Mouse (Mus musculus) heart, postnatal 36 days (tissue): Measurements from ENCODE around the gene 1700013G24Rik. TPM values are rescaled to one million over a fixed set of nuclear protein-coding genes. Genes with fewer than 3 reads are reported as not detected.

Source experiments
- DNase-seq, 2 experiments: peaks; one replicate each; pipeline ENCODE4 v3.0.0; 2021 to 2022
- intact Hi-C: fragments of 180-260 bp; cut with DNase I; formaldehyde crosslinking; loops from one replicate; pipeline ENCODE4 v1.15.1; 2025
- total RNA-seq, 2 experiments: library from RNA; stranded (reverse); gene quantifications; 2 replicates each; pipeline ENCODE4 v1.2.3; 2021

Gene 1700013G24Rik
- total RNA-seq, 2 experiments from 2014 or later = not detected

DNA sequence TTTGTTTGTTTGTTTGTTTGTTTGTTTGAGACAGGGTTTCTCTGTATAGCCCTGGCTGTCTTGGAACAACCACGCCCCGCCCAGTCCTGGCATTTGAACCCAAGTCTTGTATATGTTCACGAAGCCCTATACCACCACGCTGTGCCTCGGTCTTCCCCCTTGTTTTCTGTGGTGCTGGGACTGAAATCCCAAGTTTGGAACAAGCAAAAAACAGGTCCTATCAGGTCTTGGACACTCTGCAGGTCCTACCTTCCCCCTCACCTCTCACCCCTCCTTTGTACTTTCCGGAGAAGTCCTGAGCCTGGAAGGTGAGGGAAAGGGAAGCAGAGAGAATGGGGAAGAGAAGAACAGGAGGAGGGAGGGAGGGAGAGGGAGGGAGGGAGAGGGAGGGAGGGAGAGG, 894 bp upstream of the 1700013G24Rik start:
- intact Hi-C loops = no loop called here
- DNase-seq = no peak

DNA sequence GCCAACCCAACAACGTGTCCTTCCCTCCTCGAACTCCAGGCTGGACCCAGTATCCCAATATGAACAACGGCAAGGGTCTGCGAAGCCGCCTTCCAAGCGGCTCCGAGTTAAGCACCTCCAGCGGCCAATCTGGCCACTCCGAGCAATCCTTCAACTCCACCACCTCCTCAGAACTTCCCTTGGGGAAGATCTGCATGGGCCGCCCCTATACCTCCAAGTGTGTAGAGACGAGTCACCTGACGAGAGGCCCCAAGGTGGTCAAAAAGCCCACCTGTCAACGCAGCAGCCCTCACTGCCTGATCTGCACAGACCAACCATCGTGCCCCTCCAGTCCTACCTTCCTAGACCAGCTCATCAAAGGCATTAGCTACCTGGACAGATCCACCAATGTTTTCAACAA, 1.5 kb downstream of the 1700013G24Rik start:
- no peak for DNase-seq
- intact Hi-C loops = no loop called here

DNA sequence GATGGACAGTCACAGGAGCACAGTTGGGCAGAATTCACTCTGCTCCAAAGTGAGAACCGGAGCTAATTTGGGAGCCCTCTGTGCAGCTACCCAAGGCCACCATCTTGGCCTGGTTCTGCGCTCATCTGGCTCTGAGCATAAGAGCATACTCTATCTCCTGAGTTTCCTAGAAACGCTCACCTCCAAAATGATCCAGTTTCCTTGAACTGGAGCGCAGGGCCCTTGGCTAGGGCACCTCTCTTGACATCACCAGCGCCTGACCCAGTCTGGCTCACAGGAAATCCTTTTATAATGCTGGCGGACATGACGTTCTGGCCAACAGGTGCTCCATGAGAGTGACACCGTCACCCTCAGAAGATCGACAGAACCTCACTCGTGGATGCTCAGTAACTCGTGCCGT, 3.5 kb downstream of the 1700013G24Rik start:
- DNase-seq = no peak
- intact Hi-C loops = no loop called here

DNA sequence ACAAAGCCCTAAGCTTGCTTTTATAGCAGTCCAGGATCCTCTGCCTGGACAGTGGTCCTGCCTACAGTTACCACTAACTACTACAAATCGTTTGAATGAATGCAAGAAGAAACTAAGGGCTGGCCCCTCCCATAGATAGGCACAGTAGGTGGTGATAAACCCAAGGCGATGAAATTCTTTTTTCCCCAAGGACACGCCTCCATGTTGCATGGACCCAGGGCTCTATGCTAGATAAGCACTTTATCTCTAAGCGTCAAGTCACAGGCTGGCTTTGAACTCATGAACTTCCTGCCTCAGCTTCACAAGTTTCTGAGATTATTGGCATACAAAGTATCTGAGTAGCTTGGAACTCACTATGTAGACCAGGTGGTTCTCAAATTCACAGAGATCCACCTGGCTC, 4.2 kb downstream of the 1700013G24Rik start:
- intact Hi-C loops = no loop called here
- no peak for DNase-seq

DNA sequence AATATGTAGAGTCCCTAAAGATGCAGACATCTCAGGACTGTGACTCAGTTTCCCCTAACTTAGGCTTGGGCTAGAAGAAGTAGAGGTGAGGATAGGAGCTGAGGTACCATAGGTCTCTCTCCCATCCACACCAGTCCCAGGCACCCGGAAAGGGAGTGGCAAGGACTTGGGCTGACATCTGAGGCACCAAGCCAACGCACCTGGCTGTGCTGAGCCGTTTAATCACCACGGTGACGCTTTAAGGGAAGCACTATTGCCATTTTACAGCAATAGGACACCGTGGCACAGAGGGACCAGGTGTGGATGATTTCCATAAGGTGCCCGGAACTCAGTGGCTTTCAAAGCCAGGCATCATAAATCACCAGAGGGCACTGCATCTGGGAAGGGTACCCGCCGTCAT, 5.2 kb downstream of the 1700013G24Rik start:
- intact Hi-C loops = no loop called here

DNA sequence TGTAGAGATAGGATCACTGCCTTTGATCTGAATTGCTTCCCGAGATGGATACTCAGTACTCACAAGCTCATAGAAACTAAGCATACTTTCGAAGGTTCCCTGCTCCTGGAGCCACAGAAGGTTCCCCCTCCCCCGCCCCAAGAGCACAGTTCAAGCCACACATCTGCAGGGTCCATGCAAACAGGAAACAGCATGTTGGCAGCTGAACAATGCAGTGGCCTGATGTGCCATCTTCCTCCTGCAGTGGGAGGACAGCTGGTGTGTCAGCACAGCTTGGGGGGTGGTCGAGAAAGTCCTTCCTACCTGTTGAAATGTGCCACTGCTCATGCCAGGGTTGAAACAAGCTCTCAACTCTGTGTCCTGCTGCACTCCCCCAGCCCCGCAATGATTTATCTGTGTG, 5.8 kb downstream of the 1700013G24Rik start:
- intact Hi-C loops = no loop called here

More for the DNA sequence above, 5.2 kb downstream of the 1700013G24Rik start:
- DNase-seq = no peak

DNA sequence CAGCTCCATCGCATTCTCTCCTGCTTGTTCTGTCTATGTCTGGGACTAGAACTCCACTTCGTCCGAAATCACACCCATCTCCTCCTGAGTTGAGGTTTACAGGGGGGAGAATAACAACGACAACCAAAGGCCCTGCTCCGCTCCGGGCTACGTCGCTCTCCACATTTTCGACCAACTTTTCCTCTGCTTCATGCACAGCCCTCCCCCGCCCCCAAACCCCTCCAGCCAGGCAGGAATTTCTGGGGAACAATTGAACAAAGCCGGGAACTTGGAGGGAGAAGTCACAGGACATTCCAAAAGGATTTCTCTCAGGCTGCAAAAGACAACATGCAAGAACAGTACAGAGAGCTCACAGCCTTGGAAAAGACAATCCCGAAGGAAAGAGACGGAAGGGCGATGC, 7.6 kb downstream of the 1700013G24Rik start:
- no peak for DNase-seq
- intact Hi-C loops = no loop called here

More for the DNA sequence above, 5.8 kb downstream of the 1700013G24Rik start:
- DNase-seq = no peak

DNA sequence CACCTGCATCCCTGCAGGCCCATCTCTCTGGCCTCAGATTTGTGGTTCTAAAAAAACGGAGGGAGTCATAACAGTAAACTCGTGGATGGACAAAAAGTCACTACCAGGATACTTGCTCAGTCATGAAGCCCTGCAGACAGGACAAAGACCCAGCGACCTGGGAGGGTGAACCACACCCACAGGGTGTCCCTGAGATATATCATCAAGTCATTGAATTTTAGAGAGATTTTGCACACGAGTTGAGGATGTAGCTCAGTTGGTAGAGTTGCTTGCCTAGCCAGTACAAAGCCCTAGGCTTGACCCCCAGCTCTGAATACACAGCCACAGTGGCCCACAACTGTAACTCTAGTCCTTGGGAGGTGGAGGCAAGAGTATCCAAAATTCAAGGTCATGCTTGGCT, 8.1 kb downstream of the 1700013G24Rik start:
- no peak for DNase-seq
- intact Hi-C loops = no loop called here

DNA sequence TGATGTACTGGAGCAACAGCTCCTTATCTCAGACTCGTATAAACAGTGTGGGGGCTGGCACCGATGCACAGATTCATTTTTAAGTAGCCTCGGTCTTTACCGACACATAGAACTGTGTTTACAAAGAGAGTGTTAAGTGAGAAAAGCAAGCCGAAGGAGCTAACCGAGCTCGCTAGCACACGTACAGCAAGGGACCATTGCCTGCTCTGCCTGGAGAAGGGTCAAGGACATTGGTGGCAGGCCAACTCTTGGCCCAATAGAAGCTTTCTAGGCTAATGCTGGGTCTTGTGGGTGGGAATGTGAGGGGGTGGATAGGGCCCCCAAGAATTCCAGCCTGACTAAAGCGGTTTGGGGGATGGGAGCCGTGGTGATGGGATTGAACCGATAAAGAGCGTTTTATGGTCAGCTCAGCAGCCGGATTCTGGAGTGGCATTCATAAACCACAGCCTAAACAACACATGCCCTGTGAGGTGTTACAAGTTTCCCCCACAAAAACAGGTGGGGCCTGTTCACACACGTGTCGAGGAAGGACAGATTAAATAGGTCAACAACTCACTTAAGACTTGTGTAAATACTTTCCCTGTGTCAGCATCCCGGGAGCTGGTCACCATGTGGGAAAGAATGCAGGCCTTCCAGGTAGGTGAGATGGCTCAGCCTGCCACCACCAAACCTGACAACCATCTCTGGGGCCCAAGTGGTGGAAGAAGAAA, 9.1 kb downstream of the 1700013G24Rik start:
- intact Hi-C loops = no loop called here
- no peak for DNase-seq

DNA sequence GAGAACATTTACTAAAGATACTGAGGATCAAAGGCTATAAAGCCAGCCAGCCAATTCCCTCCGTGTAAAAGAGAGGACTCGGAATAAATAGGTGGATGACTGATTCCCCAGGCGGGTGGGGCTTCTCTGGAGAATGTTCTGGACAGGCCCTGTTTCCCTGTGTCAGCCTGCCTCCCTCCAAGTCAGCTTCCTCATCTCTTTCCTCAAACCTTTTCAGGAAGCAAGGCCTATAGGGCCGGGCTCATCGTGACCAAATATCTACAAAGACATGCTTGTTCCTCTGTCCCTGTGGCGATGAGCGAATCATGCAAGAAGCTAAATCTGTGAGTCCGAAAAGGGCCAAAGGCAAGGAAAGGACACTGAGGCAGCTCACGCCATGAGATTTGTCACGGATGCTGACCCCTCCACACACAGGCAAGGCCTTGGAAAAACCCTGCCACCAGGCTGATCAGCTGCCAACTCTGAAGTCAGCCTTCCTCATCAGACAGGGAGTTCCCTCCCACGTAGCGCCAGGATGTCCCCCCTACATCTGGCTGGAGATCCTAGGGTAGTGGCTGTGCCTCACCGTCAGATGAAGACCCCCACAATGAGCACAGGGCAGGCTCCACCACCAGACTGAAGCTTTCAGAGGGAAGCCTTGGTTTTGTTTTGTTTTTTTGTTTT, 12.2 kb downstream of the 1700013G24Rik start:
- peak; percentile 59 to 68 for DNase-seq

DNA sequence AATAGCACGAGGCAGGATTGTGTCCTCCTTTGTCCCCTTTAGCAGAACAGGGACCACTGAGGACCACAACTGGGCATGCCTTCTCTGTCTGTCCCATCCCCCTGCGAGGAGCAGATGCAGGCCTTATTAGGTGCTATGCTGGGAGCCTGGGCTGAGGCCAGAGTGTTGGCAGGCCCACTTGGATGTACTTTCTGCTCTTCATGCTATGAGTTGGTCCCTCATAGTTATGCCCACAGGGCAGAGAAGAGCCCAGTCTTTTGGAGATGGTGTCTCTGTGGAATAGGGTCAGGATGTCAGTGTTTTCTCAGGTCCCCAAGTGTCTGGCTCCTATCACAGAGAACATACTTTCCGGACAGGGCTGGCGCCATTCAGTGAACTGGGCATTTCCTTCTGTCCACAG, 13.9 kb downstream of the 1700013G24Rik start:
- peak in 1 of 2 experiments; percentile 47 for DNase-seq
- intact Hi-C loops = loop anchor here (5.0 kb wide), 1 partner anchor 35 kb away; no protein-coding TSS in a partner anchor

More for the DNA sequence above, 12.2 kb downstream of the 1700013G24Rik start:
- intact Hi-C loops = loop anchor here (2.0 to 5.0 kb wide), 2 partner anchors 20 to 37 kb away; no protein-coding TSS in a partner anchor

DNA sequence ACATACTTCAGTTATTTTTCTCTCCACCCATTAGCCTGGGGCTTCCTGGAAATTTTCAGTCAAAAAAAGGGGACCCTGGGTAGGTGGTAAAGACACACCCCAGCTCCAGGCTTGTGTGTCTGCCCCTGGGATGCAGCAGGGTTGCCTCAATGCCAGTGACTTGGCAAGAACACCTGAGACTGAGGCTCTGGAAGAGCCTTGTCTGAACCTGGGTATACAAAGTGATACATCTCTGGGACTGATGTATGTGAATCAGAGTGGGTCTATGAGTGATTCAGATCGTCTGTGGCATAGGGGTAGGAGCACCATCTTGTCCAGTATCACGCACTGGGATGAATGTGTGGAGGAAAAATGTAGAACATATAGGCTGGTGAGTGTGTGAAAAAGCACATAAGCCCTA, 14.4 kb downstream of the 1700013G24Rik start:
- no peak for DNase-seq
- intact Hi-C loops = loop anchor here (5.0 kb wide), 1 partner anchor 35 kb away; no protein-coding TSS in a partner anchor

DNA sequence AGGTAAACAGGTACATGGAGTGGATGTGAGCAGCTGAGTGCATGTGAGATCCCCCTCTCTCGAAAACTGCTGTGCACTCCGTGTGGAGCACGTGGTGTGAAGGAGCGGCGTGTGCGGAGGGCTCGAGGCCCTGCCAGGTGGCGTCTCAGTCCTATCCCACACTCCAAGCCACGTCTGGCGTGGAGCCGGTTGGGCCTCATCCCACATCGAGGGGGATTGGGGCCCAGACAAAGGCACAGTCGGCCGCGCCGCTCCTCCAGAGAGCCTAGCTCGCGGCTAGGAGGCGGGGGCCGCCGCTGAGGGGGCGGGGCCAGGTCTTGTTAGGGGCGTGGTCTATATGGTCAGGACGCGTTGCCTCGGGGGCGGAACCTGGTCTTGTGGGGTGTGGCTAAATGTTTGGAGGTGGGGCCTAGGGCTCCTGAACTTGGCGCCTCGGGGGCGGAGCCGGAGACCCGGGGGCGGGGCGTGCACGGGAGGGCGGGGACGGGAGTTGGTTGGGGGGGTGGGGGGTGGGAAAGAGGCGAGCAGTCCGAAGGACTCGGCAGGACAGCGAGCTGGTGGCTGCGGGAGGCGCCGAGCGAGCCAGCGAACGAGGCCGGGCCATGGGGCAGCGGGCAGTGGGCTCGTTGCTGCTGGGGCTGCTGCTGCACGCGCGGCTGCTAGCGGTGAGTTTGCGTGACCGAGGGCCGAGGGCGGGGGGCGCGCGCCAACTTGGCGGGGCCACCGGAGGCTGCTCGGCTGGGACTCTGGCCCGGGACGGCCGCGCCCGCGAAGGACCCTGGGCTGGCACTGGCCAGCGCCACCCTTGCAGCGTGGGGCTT, 15.4 kb downstream of the 1700013G24Rik start, which contains the start of gene Hspg2:
Gene Hspg2 (plus strand): TSS at position 510 of the 821 bp plus-strand sequence.
- intact Hi-C loops = loop anchor here (5.0 kb wide), 1 partner anchor 34 kb away; no protein-coding TSS in a partner anchor
- peak; percentile 99 for DNase-seq

DNA sequence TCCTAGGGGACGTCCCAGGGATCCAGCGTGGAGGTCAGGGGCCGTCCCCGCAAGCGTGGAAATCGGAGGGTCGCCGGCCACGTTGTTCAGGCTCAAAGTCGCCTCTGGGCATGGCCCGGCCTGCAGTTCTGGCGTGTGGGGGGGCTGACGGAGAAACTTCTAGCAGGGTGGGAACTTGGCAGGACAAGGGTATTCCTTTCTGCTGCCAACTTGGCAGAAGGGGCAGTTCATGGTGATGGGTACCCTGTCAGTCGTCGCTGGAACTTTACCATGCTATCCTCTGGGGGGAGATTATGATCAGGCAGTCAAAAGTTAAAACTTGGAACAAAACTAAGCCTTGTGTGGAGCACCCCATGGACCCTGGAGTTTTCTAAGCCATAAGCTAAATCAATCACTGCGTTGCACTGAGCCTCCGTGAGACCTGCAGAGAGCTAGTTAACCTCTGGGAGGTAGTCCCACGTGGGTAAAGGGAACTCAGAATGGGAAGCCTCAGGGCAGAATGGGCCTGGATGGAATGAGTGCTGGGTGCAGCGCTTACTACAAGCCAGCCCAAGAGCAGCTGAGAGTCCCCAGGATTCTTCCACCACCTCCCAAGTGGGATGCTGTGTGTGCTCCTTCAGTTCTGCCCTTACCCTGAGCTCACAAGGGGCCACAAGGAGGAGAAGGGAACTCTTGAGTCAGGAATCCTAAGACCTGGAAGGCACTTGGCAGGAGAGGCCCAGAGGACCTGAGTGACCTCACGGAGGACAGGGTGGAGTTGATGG, 16.2 kb downstream of the 1700013G24Rik start:
- intact Hi-C loops = loop anchor here (5.0 kb wide), 1 partner anchor 33 kb away; no protein-coding TSS in a partner anchor
- DNase-seq = peak in 1 of 2 experiments; percentile 49

DNA sequence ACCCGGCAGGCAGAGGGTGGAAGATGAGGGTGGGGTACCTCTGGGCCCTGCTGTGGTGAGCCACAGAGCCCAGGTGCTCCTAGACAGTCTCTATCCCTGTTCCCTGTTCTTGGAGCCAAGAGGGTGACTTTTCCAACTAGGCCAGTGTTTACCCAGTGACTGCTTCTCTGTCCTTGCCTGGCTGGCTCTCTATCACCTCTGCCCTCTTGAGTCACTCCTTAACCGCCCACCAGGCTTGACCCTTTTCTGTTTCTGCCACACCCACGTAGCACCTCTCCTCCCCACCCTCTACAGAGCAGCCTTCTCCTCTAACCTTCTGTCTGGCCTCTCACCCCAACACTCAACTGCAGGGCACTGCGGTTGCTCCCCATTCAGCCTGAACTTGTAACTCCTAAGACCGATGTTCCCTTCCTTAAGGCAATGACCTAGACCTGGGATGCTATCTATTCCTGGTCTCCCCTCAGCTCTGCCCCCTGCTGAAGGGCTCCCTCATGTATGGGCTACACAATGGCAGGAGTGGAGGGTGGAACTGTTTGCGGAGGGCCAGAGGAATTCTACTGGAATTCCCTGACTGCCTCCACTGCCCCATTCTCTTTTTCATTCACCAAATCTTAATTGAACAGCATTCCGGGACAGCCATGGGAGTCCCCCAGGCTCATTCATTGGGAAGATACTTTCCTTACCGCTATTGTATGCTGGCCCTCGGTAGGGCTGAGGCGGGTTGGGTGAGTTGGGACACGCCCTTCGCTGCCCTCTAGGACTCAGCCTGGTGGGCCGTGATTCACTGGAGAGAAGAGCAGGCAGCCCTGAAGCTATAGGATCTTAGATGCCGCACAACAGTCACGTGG, 17.0 kb downstream of the 1700013G24Rik start:
- no peak for DNase-seq
- intact Hi-C loops = loop anchor here (2.0 to 5.0 kb wide), 2 partner anchors 19 to 32 kb away; no protein-coding TSS in a partner anchor

DNA sequence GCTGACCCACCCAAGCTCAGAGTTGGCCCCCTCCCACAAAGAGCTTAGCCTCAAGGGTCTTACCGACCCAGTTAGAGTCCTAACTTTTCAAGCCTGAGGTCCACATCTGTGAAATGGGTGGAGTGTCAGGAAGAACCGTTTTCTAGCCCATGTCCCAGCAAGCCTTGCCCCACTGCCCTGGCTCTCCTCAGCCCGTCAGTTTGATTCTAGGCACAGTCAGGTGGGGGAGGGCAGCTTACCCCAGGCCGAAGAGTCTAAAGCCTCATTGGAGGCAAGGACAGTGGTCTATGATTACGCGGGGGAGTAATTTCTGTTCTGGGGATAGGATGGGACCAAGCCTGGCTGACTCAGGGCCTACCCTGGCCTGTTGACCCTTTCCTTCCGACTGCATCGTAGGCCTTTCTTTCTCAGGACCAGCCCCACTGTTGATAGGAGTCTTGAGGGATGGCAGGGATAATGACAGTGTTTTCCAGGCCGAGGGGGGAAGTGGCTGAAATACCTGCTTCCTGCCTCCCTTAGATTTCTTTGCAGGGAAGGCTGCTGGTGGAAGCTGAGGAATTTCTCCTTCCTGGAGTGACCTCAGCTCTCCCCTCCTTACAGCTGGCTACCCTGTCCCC, 17.7 kb downstream of the 1700013G24Rik start:
- no peak for DNase-seq
- intact Hi-C loops = loop anchor here (2.0 kb wide), 1 partner anchor 18 kb away; no protein-coding TSS in a partner anchor

DNA sequence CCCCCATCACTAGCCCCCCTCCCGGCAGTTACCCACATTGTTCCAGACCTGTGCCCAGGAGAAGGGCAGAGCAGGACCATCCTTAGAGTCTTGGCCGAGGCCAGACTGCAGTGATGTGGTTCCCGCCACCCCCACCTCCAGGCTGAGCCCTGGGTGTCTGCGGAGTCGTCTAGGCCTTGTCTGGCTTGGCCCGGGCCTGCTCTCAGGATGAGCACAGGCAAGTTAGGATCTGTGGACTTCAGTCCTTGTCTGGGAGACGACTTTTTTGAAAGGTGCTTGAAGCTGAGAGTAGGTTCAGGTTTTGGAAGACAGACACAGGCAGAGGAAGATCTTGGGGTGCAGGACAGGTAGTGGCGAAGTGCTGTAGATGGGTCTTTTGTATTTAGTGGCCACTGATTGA, 18.2 kb downstream of the 1700013G24Rik start:
- DNase-seq = no peak
- intact Hi-C loops = loop anchor here (2.0 kb wide), 1 partner anchor 17 kb away; no protein-coding TSS in a partner anchor

DNA sequence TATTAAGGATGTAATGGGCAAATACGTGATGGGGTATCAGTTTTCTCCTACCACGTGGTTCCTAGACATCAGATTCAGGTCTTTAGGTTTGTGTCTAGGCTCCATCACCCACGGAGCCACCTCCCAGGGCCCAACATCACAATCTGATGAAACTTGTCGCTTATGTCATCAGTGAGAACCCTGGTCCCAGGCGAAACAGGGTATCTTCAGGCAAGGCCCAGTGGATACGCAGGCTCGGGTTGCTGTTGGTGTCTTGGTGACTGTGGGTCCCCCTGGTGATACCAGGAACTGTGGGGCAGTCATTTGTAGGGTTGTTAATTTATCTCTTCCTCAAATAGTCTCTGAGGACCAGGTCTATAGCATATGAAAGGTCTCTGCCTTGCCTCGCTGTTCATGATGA, 20.2 kb downstream of the 1700013G24Rik start:
- no peak for DNase-seq
- intact Hi-C loops = loop anchor here (2.0 kb wide), 1 partner anchor 24 kb away; no protein-coding TSS in a partner anchor
